Mouse (Mus musculus): Measurements from ENCODE around the gene Arhgap31.

DNA sequence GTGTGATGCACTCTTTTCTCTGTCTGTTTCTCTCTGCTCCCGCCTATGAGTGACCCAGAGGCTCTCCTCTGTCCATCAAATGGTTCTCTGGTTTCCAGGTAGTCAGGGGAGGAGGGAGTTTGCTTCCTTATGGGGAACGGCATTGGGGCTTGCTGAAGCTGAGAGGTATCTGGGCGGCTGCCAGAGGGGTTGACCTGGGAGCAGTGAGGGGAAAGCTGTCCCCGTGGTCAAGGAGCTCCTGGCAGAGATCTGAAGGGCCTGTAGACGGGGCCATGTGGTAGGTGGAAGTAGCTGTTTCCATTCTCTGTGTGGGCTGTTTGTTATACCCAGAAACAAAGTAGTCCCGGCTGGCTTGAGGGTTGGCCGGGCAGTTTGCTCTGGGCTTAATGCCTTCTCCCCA is 6.3 kb downstream of the Arhgap31 start:
- TF ChIP-seq CTCF (IDR thresholded peaks at IDR 0.05; ENCODE audit: low read depth), result no peak
- TF ChIP-seq EP300 (IDR thresholded peaks at IDR 0.05; ENCODE audit: low read depth), result no peak

All from liver, postnatal 0 days (tissue).